Mouse (Mus musculus): ENCODE measurements around the gene Fam19a1. TPM values are rescaled to one million over a fixed set of nuclear protein-coding genes. Genes with fewer than 3 reads are reported as not detected.

The Fam19a1 gene
- polyA plus RNA-seq (2017; shearing (Covaris generic)): not detected

DNA sequence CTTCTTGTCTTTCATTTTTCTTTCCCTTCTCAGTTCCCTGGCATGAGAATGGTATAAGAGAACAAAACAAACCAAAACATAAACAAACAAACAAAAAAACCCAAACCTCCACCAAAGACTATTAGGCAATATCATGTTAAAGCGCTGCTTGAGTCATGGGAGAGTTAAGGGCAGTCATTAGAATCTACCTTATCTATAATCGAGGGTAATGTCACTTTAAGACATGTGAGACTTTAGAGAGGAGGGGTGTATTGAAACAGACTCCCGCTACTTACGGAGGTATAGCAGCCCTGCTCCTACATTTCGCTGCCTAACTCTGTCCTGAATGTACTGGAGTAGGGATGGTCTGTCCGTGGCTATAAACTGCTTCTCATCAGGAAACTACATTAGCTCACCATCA, at the start of gene Fam19a1:
Gene Fam19a1, plus strand, starts transcription at position 301 of the 400 bp plus-strand sequence.

DNA sequence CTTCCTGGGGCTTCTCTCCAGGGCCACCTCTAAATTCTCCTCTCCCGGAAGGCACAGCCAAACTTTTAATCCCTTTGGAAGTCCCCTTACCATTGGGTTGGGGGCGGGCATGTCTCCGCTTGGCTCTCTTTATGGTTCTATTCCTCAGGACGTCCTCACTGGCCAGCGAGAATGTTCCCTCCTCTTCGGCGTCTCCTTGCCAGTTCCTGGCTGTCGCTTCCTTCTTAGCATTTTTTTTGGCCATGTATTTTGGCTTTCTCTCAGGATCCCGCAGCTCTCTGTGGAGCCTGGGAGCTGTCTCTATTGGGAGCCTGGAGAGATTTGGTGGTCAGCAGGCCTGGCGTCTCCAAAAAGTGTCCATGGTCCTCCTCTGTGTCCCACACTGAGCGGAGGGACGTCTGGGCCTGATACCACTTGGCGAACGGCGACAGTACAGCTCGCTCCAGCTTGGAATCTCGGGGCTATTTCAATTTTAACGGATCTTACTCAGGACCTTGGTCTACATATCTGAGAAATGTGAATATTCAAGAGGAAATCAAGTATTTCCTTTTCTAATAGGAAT, 52.9 kb downstream of the Fam19a1 start, which contains the start of gene 1700123L14Rik:
Gene 1700123L14Rik, minus strand, starts transcription at position 426 of the 562 bp plus-strand sequence.

Other genes starting within 250 kb of the Fam19a1 start
- gene 1700123L14Rik, start 53.1 kb downstream of the Fam19a1 start, polyA plus RNA-seq (2017; shearing (Covaris generic)): not detected